Mouse (Mus musculus): ENCODE results near the gene Man1a.

DNA sequence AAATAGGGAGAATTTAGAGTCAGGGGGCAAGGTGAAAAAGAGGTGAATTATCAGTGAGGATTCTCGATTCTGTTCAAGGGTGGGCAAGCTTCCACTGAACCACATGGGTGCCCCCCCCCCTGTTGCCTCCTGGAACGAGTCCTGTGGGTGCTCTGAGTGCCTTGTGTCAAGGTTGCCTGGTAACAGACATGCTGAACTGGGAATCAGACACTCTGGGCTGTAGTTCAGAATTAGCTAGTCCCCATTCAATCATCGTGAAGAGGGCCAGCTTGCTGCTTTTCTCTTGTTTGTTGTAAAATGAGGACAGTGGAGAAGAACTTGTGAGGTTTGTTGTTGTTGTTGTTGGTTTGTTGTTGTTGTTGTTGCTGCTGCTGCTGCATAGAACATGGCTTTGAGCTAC is 92.3 kb downstream of the Man1a start:
- TF ChIP-seq POLR2A (IDR thresholded peaks at IDR 0.05; ENCODE audit: low read depth, low read length) (no peak), CTCF (IDR thresholded peaks at IDR 0.05; ENCODE audit: extremely low read depth, insufficient read depth, insufficient read length, insufficient replicate concordance) (no peak)

Data from spleen, adult 2 months (tissue).